Mouse (Mus musculus): ENCODE results near the gene Cpt1b. TPM values are rescaled to one million over a fixed set of nuclear protein-coding genes. Genes with fewer than 3 reads are reported as not detected.

Cpt1b gene
- polyA plus RNA-seq, 1 experiment from 2014 or later, result 138 TPM

DNA sequence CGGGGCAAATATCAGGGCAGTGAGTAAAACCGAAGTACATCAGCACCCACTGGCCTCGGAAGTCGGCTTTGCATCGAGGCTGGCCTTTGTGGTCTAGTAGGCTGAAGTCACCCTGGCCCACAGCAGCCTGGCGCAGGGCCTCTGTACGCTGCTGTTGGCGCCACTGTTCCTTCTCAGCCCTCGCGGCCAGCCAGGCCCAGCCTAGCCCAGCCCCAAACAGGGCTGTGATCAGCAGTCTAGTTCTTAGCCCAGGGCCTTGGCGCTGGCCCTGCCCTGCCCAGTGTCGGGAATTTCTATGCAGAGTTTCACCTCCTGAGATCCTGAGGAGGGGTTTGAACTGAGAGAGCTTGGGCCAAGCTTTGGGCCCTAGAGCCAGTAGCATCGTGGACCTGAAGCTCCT, 53.6 kb downstream of the Cpt1b start:
- H3K27ac ChIP-seq (ENCODE audit: poor library complexity, severe bottlenecking), result no peak overlapping the region
- no peak overlapping the region for H3K4me3 ChIP-seq
- H3K9ac ChIP-seq, result no peak overlapping the region
- peaks cover 55% of the 10 kb centered on the region for H3K36me3 ChIP-seq
- peaks cover 14% of the 10 kb centered on the region for H3K27me3 ChIP-seq (replicated peaks)
- ATAC-seq (ENCODE audit: insufficient number of reproducible peaks, low FRiP score), result no peak
- H3K4me1 ChIP-seq (replicated peaks), result peaks cover 14% of the 10 kb centered on the region
- WGBS, result 88% methylated on average over 13 of the region's 13 CpGs
- H3K9me3 ChIP-seq (replicated peaks), result no peaks in the 10 kb centered on the region
- H3K4me2 ChIP-seq, result no peak overlapping the region

Other genes starting within 250 kb of the Cpt1b start
- gene Plxnb2, start 245.1 kb downstream of the Cpt1b start, polyA plus RNA-seq (2016; fragmentation: Nextera tagmentation; extraction: Ambion mirVana), result 124 and 130 TPM in 2 replicates
- 19.9 and 20.2 TPM in 2 replicates for gene Dennd6b, start 229.4 kb downstream of the Cpt1b start, polyA plus RNA-seq (2016; fragmentation: Nextera tagmentation; extraction: Ambion mirVana)
- gene Ppp6r2, start 214.3 kb downstream of the Cpt1b start, polyA plus RNA-seq (2016; fragmentation: Nextera tagmentation; extraction: Ambion mirVana), result 21.0 and 25.9 TPM in 2 replicates
- gene Sbf1, start 110.6 kb downstream of the Cpt1b start, polyA plus RNA-seq (2016; fragmentation: Nextera tagmentation; extraction: Ambion mirVana), result 45.0 and 46.3 TPM in 2 replicates
- gene Adm2, start 103.1 kb downstream of the Cpt1b start, polyA plus RNA-seq (2016; fragmentation: Nextera tagmentation; extraction: Ambion mirVana), result 0.77 and 1.0 TPM in 2 replicates
- gene Miox, start 91.5 kb downstream of the Cpt1b start, polyA plus RNA-seq (2016; fragmentation: Nextera tagmentation; extraction: Ambion mirVana), result not detected in 2 replicates
- gene Lmf2, start 70.2 kb downstream of the Cpt1b start, polyA plus RNA-seq (2016; fragmentation: Nextera tagmentation; extraction: Ambion mirVana), result 46.9 and 49.4 TPM in 2 replicates
- 112 and 116 TPM in 2 replicates for gene Ncaph2, start 70.1 kb downstream of the Cpt1b start, polyA plus RNA-seq (2016; fragmentation: Nextera tagmentation; extraction: Ambion mirVana)
- 5.6 TPM in 2 replicates for gene Sco2, start 52.0 kb downstream of the Cpt1b start, polyA plus RNA-seq (2016; fragmentation: Nextera tagmentation; extraction: Ambion mirVana)
- 1.3 and 1.6 TPM in 2 replicates for gene Tymp, start 48.8 kb downstream of the Cpt1b start, polyA plus RNA-seq (2016; fragmentation: Nextera tagmentation; extraction: Ambion mirVana)
- 0.27 and 0.44 TPM in 2 replicates for gene Odf3b, start 46.6 kb downstream of the Cpt1b start, polyA plus RNA-seq (2016; fragmentation: Nextera tagmentation; extraction: Ambion mirVana)
- 0.09 TPM in 1 of 2 replicates, not detected in the other for gene Klhdc7b, start 40.9 kb downstream of the Cpt1b start, polyA plus RNA-seq (2016; fragmentation: Nextera tagmentation; extraction: Ambion mirVana)
- gene Syce3, start 15.4 kb downstream of the Cpt1b start, polyA plus RNA-seq (2016; fragmentation: Nextera tagmentation; extraction: Ambion mirVana), result not detected in 2 replicates
- gene C730034F03Rik, start 3.7 kb upstream of the Cpt1b start, polyA plus RNA-seq (2016; fragmentation: Nextera tagmentation; extraction: Ambion mirVana), result 2.9 and 3.4 TPM in 2 replicates
- gene Gm44502, start 3.8 kb upstream of the Cpt1b start, polyA plus RNA-seq (2016; fragmentation: Nextera tagmentation; extraction: Ambion mirVana), result 0.59 and 0.68 TPM in 2 replicates
- gene Chkb, start 4.0 kb upstream of the Cpt1b start, polyA plus RNA-seq (2016; fragmentation: Nextera tagmentation; extraction: Ambion mirVana), result 59.6 and 67.0 TPM in 2 replicates
- 0.36 and 0.49 TPM in 2 replicates for gene Mapk8ip2, start 28.1 kb upstream of the Cpt1b start, polyA plus RNA-seq (2016; fragmentation: Nextera tagmentation; extraction: Ambion mirVana)
- gene Arsa, start 51.6 kb upstream of the Cpt1b start, polyA plus RNA-seq (2016; fragmentation: Nextera tagmentation; extraction: Ambion mirVana), result 14.9 and 15.0 TPM in 2 replicates
- gene Shank3, start 73.8 kb upstream of the Cpt1b start, polyA plus RNA-seq (2016; fragmentation: Nextera tagmentation; extraction: Ambion mirVana), result 2.9 and 3.0 TPM in 2 replicates
- gene Acr, start 142.5 kb upstream of the Cpt1b start, polyA plus RNA-seq (2016; fragmentation: Nextera tagmentation; extraction: Ambion mirVana), result 0.29 and 0.42 TPM in 2 replicates
- 20.3 and 21.1 TPM in 2 replicates for gene Rabl2, start 166.1 kb upstream of the Cpt1b start, polyA plus RNA-seq (2016; fragmentation: Nextera tagmentation; extraction: Ambion mirVana)